Mouse (Mus musculus) MEL (cell line): Measurements from ENCODE around the gene Ints6. TPM values are rescaled to one million over a fixed set of nuclear protein-coding genes. Genes with fewer than 3 reads are reported as not detected.

Experiments used
- DNase-seq: peaks from one replicate; pipeline ENCODE4 v3.0.0; 2011; ENCODE audit warnings: low read depth, low spot score
- H3K27ac ChIP-seq: 2 replicates; pipeline ENCODE4 v1.5.1; 2012; ENCODE audit warnings: low read depth, mild to moderate bottlenecking, control low read depth, low read length, moderate library complexity; ENCODE audit not compliant: control insufficient read depth
- H3K27me3 ChIP-seq, 2 experiments: fragments of 150-350 bp in 1 of 2; sonication (generic) in 1 of 2; 2 replicates each; pipeline ENCODE4 v1.6.1; 2012; ENCODE audit warnings: low read length in 2 of 2, mild to moderate bottlenecking in 2 of 2, improper control_type of control experiment in 1 of 2, moderate library complexity in 1 of 2; ENCODE audit not compliant: insufficient read depth in 2 of 2, control insufficient read depth in 1 of 2
- H3K36me3 ChIP-seq, 2 experiments: 2 replicates each; pipeline ENCODE4 v1.6.1; 2012 to 2014; ENCODE audit warnings: low read length in 2 of 2, improper control_type of control experiment in 1 of 2, inconsistent platforms in 1 of 2, mild to moderate bottlenecking in 1 of 2; ENCODE audit not compliant: insufficient read depth in 2 of 2, control insufficient read depth in 1 of 2
- H3K4me1 ChIP-seq, 2 experiments: fragments of 150-350 bp in 1 of 2; sonication (generic) in 1 of 2; 2 replicates each; pipeline ENCODE4 v1.6.1; 2012; ENCODE audit warnings: low read length in 2 of 2, improper control_type of control experiment in 1 of 2, mild to moderate bottlenecking in 1 of 2; ENCODE audit not compliant: insufficient read depth in 2 of 2, control insufficient read depth in 1 of 2
- H3K4me3 ChIP-seq, 2 experiments: fragments of 150-350 bp in 1 of 2; sonication (generic) in 1 of 2; 2 replicates each; pipeline ENCODE4 v1.5.1; 2012; ENCODE audit warnings: low read depth in 2 of 2, low read length in 2 of 2, mild to moderate bottlenecking in 2 of 2, moderate library complexity in 2 of 2, control low read depth in 1 of 2, improper control_type of control experiment in 1 of 2; ENCODE audit not compliant: control insufficient read depth in 1 of 2, insufficient read depth in 1 of 2
- H3K79me2 ChIP-seq: 2 replicates; pipeline ENCODE4 v1.6.1; 2012; ENCODE audit warnings: mild to moderate bottlenecking, low read length, moderate library complexity; ENCODE audit not compliant: control insufficient read depth, poor library complexity, insufficient read depth
- H3K9ac ChIP-seq: 2 replicates; pipeline ENCODE4 v1.6.1; 2012; ENCODE audit warnings: low read depth, mild to moderate bottlenecking, control low read depth, low read length, moderate library complexity; ENCODE audit not compliant: control insufficient read depth, poor library complexity, severe bottlenecking
- H3K9me3 ChIP-seq: fragments of 150-350 bp; sonication (generic); replicated peaks from 2 replicates; pipeline ENCODE4 v1.6.1; 2012; ENCODE audit warnings: mild to moderate bottlenecking, low read length, improper control_type of control experiment, moderate library complexity; ENCODE audit not compliant: insufficient read depth
- BHLHE40 ChIP-seq: IDR thresholded peaks from 2 replicates; pipeline ENCODE4 v1.6.1; 2012; ENCODE audit warnings: low read depth, mild to moderate bottlenecking, inconsistent platforms, low read length, improper control_type of control experiment, borderline replicate concordance
- CHD1 ChIP-seq: IDR thresholded peaks from 2 replicates; pipeline ENCODE4 v1.6.1; 2012; ENCODE audit warnings: low read depth, mild to moderate bottlenecking, inconsistent platforms, low read length, improper control_type of control experiment
- E2F4 ChIP-seq: IDR thresholded peaks from 2 replicates; pipeline ENCODE4 v1.6.1; 2011; ENCODE audit warnings: low read depth, low read length, improper control_type of control experiment, borderline replicate concordance
- EP300 ChIP-seq, 2 experiments: IDR thresholded peaks; 2 replicates each; pipeline ENCODE4 v1.6.1; 2011; ENCODE audit warnings: improper control_type of control experiment in 2 of 2, low read length in 2 of 2, low read depth in 1 of 2, mild to moderate bottlenecking in 1 of 2
- ETS1 ChIP-seq: IDR thresholded peaks from 2 replicates; pipeline ENCODE4 v1.6.1; 2012; ENCODE audit warnings: low read depth, mild to moderate bottlenecking, inconsistent platforms, low read length, improper control_type of control experiment, moderate library complexity
- GABPA ChIP-seq: IDR thresholded peaks from 2 replicates; pipeline ENCODE4 v1.6.1; 2012; ENCODE audit warnings: low read depth, mild to moderate bottlenecking, inconsistent platforms, low read length, improper control_type of control experiment, moderate library complexity
- HCFC1 ChIP-seq: IDR thresholded peaks from 2 replicates; pipeline ENCODE4 v1.6.1; 2012; ENCODE audit warnings: low read depth, mild to moderate bottlenecking, inconsistent platforms, low read length, improper control_type of control experiment, moderate library complexity
- MAFK ChIP-seq: IDR thresholded peaks from 2 replicates; pipeline ENCODE4 v1.6.1; 2011; ENCODE audit warnings: low read depth, mild to moderate bottlenecking, low read length, improper control_type of control experiment, borderline replicate concordance
- MAZ ChIP-seq: IDR thresholded peaks from 2 replicates; pipeline ENCODE4 v1.6.1; 2012; ENCODE audit warnings: low read depth, mild to moderate bottlenecking, inconsistent platforms, low read length, improper control_type of control experiment
- MXI1 ChIP-seq: IDR thresholded peaks from 2 replicates; pipeline ENCODE4 v1.6.1; 2011; ENCODE audit warnings: mild to moderate bottlenecking, low read depth, low read length, improper control_type of control experiment
- MYB ChIP-seq: IDR thresholded peaks from 2 replicates; pipeline ENCODE4 v1.6.1; 2011; ENCODE audit warnings: mild to moderate bottlenecking, low read depth, low read length, improper control_type of control experiment
- NELFE ChIP-seq: IDR thresholded peaks from 2 replicates; pipeline ENCODE4 v1.6.1; 2011; ENCODE audit warnings: low read depth, low read length, improper control_type of control experiment
- POLR2A ChIP-seq, 2 experiments: IDR thresholded peaks; 2 replicates each; pipeline ENCODE4 v1.6.1; 2011 to 2012; ENCODE audit warnings: low read length in 2 of 2, mild to moderate bottlenecking in 2 of 2, control low read depth in 1 of 2, improper control_type of control experiment in 1 of 2, low read depth in 1 of 2, moderate library complexity in 1 of 2; ENCODE audit not compliant: control insufficient read depth in 1 of 2, insufficient read depth in 1 of 2, poor library complexity in 1 of 2
- RAD21 ChIP-seq: IDR thresholded peaks from 2 replicates; pipeline ENCODE4 v1.6.1; 2011; ENCODE audit warnings: mild to moderate bottlenecking, low read depth, low read length, improper control_type of control experiment
- TBP ChIP-seq: IDR thresholded peaks from 2 replicates; pipeline ENCODE4 v1.8.0; 2011; ENCODE audit warnings: low read depth, low read length, improper control_type of control experiment
- TCF12 ChIP-seq: IDR thresholded peaks from 2 replicates; pipeline ENCODE4 v1.6.1; 2014; ENCODE audit warnings: low read depth, mild to moderate bottlenecking, inconsistent platforms, low read length, improper control_type of control experiment, moderate library complexity
- USF2 ChIP-seq, 2 experiments: IDR thresholded peaks; 2 replicates each; pipeline ENCODE4 v1.6.1; 2011 to 2012; ENCODE audit warnings: improper control_type of control experiment in 2 of 2, low read length in 2 of 2, borderline replicate concordance in 1 of 2, inconsistent platforms in 1 of 2, low read depth in 1 of 2, mild to moderate bottlenecking in 1 of 2; ENCODE audit not compliant: insufficient read depth in 1 of 2
- ZC3H11A ChIP-seq: IDR thresholded peaks from 2 replicates; pipeline ENCODE4 v1.6.1; 2012; ENCODE audit warnings: low read depth, mild to moderate bottlenecking, inconsistent platforms, low read length, improper control_type of control experiment
- ZKSCAN1 ChIP-seq: IDR thresholded peaks from 2 replicates; pipeline ENCODE4 v1.6.1; 2012; ENCODE audit warnings: low read depth, mild to moderate bottlenecking, inconsistent platforms, low read length, improper control_type of control experiment, moderate library complexity
- ZMIZ1 ChIP-seq: IDR thresholded peaks from 2 replicates; pipeline ENCODE4 v1.6.1; 2012; ENCODE audit warnings: low read depth, mild to moderate bottlenecking, inconsistent platforms, low read length, improper control_type of control experiment, moderate library complexity
- ZNF384 ChIP-seq: IDR thresholded peaks from 2 replicates; pipeline ENCODE4 v1.6.1; 2012; ENCODE audit warnings: low read depth, mild to moderate bottlenecking, inconsistent platforms, low read length, improper control_type of control experiment
- polyA plus RNA-seq, 2 experiments: library from polyadenylated mRNA; stranded (reverse) in 1 of 2; unstranded in 1 of 2; fragments of >175 nt in 1 of 2; fragments of >200 nt in 1 of 2; gene quantifications; 2 replicates each; pipeline versions ENCODE4 v1.2.1 to v1.2.4; 2012; ENCODE audit warnings: low replicate concordance in 2 of 2, low read depth in 1 of 2; ENCODE audit not compliant: insufficient read length in 2 of 2, insufficient read depth in 1 of 2, missing spikeins in 1 of 2
- total RNA-seq: library from RNA; depleted of rRNA; stranded (reverse); fragments of 300-350 nt; gene quantifications from 2 replicates; pipeline ENCODE4 v1.2.3, GENCODE M21; 2012

The Ints6 gene
- total and polyA plus RNA-seq, 3 experiments = 27.4 to 150 (median 29.1) TPM

DNA sequence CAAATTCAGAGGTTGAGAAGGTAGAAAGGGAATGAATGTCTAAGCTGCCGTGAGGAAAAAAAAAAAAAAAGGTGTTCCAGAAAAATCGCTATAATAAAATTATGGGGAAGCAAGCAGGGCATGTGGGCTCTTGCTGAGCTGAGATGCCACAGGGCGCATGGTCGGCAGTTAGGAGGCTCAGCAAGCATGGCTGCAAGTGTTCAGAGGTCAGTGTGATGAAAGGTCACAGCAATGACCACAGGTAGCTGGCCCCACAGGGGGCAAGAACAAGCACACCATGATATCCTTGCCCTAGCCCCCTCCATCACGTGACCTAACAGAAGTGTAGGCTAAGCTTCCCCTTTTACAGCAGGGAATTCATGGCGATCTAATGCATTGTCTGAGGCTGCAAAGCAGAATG lies 12.8 kb upstream of the Ints6 start:
- TF ChIP-seq ZC3H11A = no peak
- TF ChIP-seq ZMIZ1 = no peak
- no peak for TF ChIP-seq ZNF384
- no peak for TF ChIP-seq BHLHE40
- no peak for TF ChIP-seq CHD1
- no peak for TF ChIP-seq EP300 (IDR thresholded peaks at IDR 0.05; ENCODE audit: low read depth in 1 of 2, low read length in 2 of 2)
- TF ChIP-seq ETS1 = no peak
- no peak for DNase-seq

DNA sequence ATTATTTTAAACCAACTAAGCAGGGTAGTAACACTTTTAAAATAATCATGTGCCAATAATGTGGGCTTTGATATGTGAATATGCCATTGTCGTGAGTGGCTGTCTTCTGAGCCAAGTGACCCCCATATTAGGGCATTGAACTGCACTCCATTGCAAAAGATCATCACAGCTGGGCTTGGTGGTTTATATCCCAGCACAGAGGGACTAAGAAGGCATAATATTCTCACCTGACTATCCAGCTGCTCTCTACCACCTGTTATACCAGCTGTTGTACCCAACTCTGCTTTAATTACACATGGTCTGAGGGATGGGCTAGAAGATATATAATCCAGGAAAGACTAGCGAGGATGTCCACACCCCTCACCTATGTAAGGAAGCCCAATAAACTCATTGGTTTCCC lies 4.4 kb upstream of the Ints6 start:
- H3K9ac ChIP-seq = no peak overlapping the region
- peaks cover 0 to 10% of the 10 kb centered on the region in 2 experiments; a peak in 2 of 4 replicates for H3K36me3 ChIP-seq
- no peak overlapping the region for H3K4me3 ChIP-seq
- H3K27ac ChIP-seq = no peak overlapping the region
- peaks cover 2 to 8% of the 10 kb centered on the region in 2 experiments; a peak in 3 of 4 replicates for H3K4me1 ChIP-seq
- no peaks in the 10 kb centered on the region for H3K9me3 ChIP-seq
- H3K79me2 ChIP-seq = peaks cover 10% of the 10 kb centered on the region
- H3K27me3 ChIP-seq = no peaks in the 10 kb centered on the region
- TF ChIP-seq MAZ (no peak), MXI1 (no peak), TCF12 (no peak), MYB (no peak), NELFE (no peak), HCFC1 (no peak), POLR2A (IDR thresholded peaks at IDR 0.05; ENCODE audit: control insufficient read depth in 1 of 2, insufficient read depth in 1 of 2, low read depth in 1 of 2, low read length in 2 of 2, poor library complexity in 1 of 2) (no peak), ETS1 (no peak), E2F4 (no peak), ZKSCAN1 (no peak), MAFK (no peak), EP300 (IDR thresholded peaks at IDR 0.05; ENCODE audit: low read depth in 1 of 2, low read length in 2 of 2) (no peak), GABPA (no peak), ZNF384 (no peak), TBP (no peak), USF2 (IDR thresholded peaks at IDR 0.05; ENCODE audit: borderline replicate concordance in 1 of 2, insufficient read depth in 1 of 2, low read depth in 1 of 2, low read length in 2 of 2) (no peak), RAD21 (no peak)
- no peak for DNase-seq

More for the DNA sequence above, 12.8 kb upstream of the Ints6 start:
- Histone ChIP-seq H3K4me1 (0 out of 4 replicates have a peak, but pooled peaks cover 0 to 3% of the 10 kb centered on the region in 2 experiments), H3K9me3 (no peaks in the 10 kb centered on the region), H3K4me3 (no peak overlapping the region), H3K27ac (no peak overlapping the region), H3K27me3 (no peaks in the 10 kb centered on the region), H3K36me3 (no peaks in the 10 kb centered on the region), H3K79me2 (no peaks in the 10 kb centered on the region), H3K9ac (no peak overlapping the region)
